Mouse (Mus musculus) thymus, adult 2 months (tissue): ENCODE results near the gene Celf3.

ENCODE experiments used
- CTCF ChIP-seq: fragments of 200-500 bp; IDR thresholded peaks from 2 replicates; pipeline ENCODE4 v1.5.1; 2012; ENCODE audit warnings: mild to moderate bottlenecking, control low read depth, low read length, moderate library complexity, borderline replicate concordance; ENCODE audit not compliant: control insufficient read depth, poor library complexity, insufficient read depth; ENCODE audit errors: extremely low read depth
- POLR2A ChIP-seq: fragments of 200-500 bp; IDR thresholded peaks from 2 replicates; pipeline ENCODE4 v1.6.1; 2012; ENCODE audit warnings: mild to moderate bottlenecking, low read length, control low read depth, moderate library complexity; ENCODE audit not compliant: control insufficient read depth, poor library complexity, insufficient read depth; ENCODE audit errors: extremely low read depth

DNA sequence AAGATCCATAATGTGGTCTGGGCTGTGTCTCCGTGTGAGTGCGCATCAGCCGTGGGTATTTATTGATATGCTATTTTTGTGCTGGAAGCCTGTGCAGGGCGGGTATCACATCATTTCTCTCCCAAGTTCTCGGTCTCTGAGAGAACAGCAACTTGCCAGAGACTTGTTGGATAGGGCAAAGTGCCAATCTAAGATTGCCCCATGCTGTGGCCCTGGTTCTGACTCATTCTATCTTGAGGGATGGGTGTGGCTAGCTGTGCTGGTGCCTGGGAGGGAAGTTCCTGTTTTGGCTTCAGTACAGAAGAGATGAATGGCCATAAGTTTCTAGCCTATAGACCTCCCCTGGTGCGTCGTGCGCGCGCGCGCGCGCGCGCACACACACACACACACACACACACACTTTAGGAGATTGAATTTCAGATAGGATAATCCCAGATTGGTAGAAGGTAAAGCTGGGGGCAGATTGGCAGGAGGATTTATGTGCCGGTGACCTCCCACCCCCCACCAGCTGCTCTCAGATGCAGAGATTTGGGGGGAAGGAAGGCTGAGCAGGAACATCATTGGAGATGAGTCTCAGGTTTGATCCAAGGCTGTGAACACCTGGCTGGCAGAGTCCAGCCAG lies 4.8 kb downstream of the Celf3 start:
- TF ChIP-seq CTCF = no peak
- TF ChIP-seq POLR2A = no peak
